Mouse (Mus musculus): ENCODE measurements at regions not wholly inside any gene's neighbourhood (a gene's known extent, or its start where the extent isn't known, plus 50 kb on each side); places are given as distances from the start of the nearest gene placed in this dataset.

DNA sequence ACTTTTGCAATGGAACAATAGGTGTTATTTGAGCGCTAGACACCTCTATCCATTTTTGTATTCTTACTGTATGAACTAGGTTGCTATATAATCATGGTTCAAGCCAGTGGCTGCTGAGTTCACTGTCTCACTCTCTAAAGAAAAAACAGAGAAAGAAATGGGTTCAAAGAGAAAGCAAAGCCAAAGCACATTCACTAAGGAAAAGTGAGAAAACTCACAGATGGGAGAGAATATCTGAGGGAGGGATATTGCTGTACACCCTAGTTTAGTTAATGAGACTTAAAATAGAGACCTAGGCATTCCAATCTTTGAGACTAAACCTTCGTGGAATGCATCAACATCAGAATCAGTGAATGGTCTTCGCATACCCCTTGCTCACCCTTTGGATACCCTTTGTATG is 371.0 kb downstream of the Fam198b start:
- ATAC-seq (replicated peaks; ENCODE audit: low FRiP score) = no peak
- Histone ChIP-seq H3K4me2 (ENCODE audit: low read depth, low read length, severe bottlenecking) (no peak overlapping the region), H3K27me3 (ENCODE audit: control insufficient read depth, insufficient read depth, low read length) (no peaks in the 10 kb centered on the region), H3K27ac (ENCODE audit: low read depth, low read length) (no peak overlapping the region), H3K9ac (ENCODE audit: low read length) (no peak overlapping the region), H3K4me3 (ENCODE audit: low read depth, low read length) (no peak overlapping the region), H3K36me3 (ENCODE audit: control insufficient read depth, insufficient read depth, low read length) (no peaks in the 10 kb centered on the region), H3K4me1 (replicated peaks; ENCODE audit: control insufficient read depth, insufficient read depth, low read length) (no peaks in the 10 kb centered on the region), H3K9me3 (ENCODE audit: control insufficient read depth, low read length) (no peaks in the 10 kb centered on the region)
- 85% methylated on average over 3 of the region's 3 CpGs for WGBS
- no peak for DNase-seq (ENCODE audit: low spot score)

DNA sequence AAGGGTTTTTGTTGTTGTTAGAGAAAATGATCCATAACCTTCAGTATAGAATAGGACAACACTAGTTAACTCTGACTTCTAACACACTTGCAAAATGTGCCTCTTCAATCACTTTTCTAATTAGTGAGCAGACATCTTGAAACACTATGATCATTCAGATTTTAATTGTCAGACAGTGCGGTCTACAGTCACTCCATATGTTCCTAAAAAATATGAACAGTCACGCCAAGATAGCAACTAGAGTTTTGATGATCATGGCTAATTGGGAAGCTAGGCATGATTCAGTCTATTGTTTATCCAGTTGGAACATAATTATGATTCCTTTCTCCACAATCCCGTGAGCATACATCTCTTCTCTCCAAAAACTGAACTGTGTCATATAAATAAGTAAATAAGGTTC is 372.1 kb downstream of the Fam198b start:
- no peaks in the 10 kb centered on the region for H3K9me3 ChIP-seq (ENCODE audit: control insufficient read depth, low read length)
- H3K4me3 ChIP-seq (ENCODE audit: low read depth, low read length) = no peak overlapping the region
- H3K4me2 ChIP-seq (ENCODE audit: low read depth, low read length, severe bottlenecking) = no peak overlapping the region
- H3K27ac ChIP-seq (ENCODE audit: low read depth, low read length) = no peak overlapping the region
- DNase-seq (ENCODE audit: low spot score) = no peak
- no peaks in the 10 kb centered on the region for H3K27me3 ChIP-seq (ENCODE audit: control insufficient read depth, insufficient read depth, low read length)
- H3K9ac ChIP-seq (ENCODE audit: low read length) = no peak overlapping the region
- H3K36me3 ChIP-seq (ENCODE audit: control insufficient read depth, insufficient read depth, low read length) = no peaks in the 10 kb centered on the region
- ATAC-seq (replicated peaks; ENCODE audit: low FRiP score) = no peak
- 87% methylated on average over 3 of the region's 3 CpGs for WGBS
- no peaks in the 10 kb centered on the region for H3K4me1 ChIP-seq (replicated peaks; ENCODE audit: control insufficient read depth, insufficient read depth, low read length)

DNA sequence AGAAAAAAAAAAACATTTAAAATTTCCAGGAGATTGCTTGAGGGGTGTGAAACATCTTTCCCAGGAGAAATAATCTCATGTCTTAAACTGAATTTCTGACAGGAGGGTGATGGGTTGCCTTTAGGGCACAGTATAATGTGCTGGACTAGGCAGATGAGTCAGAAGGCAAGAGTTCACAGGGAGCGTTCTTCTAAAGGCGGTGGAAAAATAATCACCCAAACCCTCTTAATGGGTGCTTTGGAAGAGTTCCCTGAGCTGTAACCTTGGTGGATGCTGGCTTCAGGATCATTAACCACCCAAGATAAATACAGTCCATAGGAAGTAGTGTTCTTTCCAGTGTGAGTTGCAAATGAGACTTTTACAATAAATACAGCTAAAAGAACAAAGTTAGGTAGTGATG is 378.8 kb downstream of the Fam198b start:
- no peak overlapping the region for H3K4me2 ChIP-seq (ENCODE audit: low read depth, low read length, severe bottlenecking)
- no peaks in the 10 kb centered on the region for H3K9me3 ChIP-seq (ENCODE audit: control insufficient read depth, low read length)
- DNase-seq (ENCODE audit: low spot score) = no peak
- no peak overlapping the region for H3K27ac ChIP-seq (ENCODE audit: low read depth, low read length)
- H3K36me3 ChIP-seq (ENCODE audit: control insufficient read depth, insufficient read depth, low read length) = no peaks in the 10 kb centered on the region
- no peak for ATAC-seq (replicated peaks; ENCODE audit: low FRiP score)
- WGBS = 75% methylated on average over 2 of the region's 2 CpGs
- H3K4me3 ChIP-seq (ENCODE audit: low read depth, low read length) = no peak overlapping the region
- no peak overlapping the region for H3K9ac ChIP-seq (ENCODE audit: low read length)
- H3K4me1 ChIP-seq (replicated peaks; ENCODE audit: control insufficient read depth, insufficient read depth, low read length) = no peaks in the 10 kb centered on the region
- no peaks in the 10 kb centered on the region for H3K27me3 ChIP-seq (ENCODE audit: control insufficient read depth, insufficient read depth, low read length)

DNA sequence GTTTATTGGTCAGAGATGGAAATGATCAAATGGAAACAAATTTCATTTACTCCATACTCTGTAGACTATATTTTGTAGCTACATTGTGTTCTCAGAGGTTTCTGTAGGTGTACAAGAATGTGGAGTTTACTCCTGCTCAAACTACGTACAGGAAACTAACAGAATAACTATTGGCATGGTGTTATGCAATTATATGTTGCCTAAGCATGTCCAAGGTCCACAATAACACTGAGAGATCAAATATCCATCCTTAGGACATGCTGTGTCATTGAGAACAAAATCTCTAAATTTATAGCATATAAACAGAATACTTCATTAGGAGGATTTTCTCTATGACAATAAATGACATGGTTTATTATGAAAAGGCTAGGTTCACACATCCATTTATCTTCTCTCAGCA is 400.3 kb downstream of the Fam198b start:
- Histone ChIP-seq H3K9ac (ENCODE audit: low read length) (no peak overlapping the region), H3K4me1 (replicated peaks; ENCODE audit: control insufficient read depth, insufficient read depth, low read length) (no peaks in the 10 kb centered on the region), H3K4me2 (ENCODE audit: low read depth, low read length, severe bottlenecking) (no peak overlapping the region), H3K4me3 (ENCODE audit: low read depth, low read length) (no peak overlapping the region), H3K9me3 (ENCODE audit: control insufficient read depth, low read length) (no peaks in the 10 kb centered on the region), H3K27ac (ENCODE audit: low read depth, low read length) (no peak overlapping the region), H3K36me3 (ENCODE audit: control insufficient read depth, insufficient read depth, low read length) (no peaks in the 10 kb centered on the region), H3K27me3 (ENCODE audit: control insufficient read depth, insufficient read depth, low read length) (no peaks in the 10 kb centered on the region)
- DNase-seq (ENCODE audit: low spot score) = no peak
- no peak for ATAC-seq (replicated peaks; ENCODE audit: low FRiP score)
- 88% methylated on average over 1 of the region's 1 CpGs for WGBS

DNA sequence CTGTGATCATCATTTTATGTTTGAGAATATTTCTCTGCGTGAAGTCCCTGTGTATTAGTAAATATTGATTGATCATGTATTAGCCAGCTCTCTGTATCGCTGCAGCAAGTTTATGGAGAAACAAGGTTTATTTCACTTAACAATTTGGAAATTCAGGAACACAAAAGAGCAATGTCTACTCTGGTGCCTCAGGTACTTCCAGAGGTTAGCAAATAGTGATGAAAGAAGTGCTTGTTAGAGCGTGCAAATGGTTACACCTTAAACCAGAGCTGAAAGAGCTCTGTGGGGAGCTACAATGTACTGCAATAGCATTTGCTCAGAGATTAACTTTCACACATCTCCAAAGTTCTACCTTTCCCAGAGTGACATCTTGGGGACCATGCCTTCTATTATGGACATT is 400.9 kb downstream of the Fam198b start:
- H3K27ac ChIP-seq (ENCODE audit: low read depth, low read length) = no peak overlapping the region
- H3K4me2 ChIP-seq (ENCODE audit: low read depth, low read length, severe bottlenecking) = no peak overlapping the region
- H3K36me3 ChIP-seq (ENCODE audit: control insufficient read depth, insufficient read depth, low read length) = no peaks in the 10 kb centered on the region
- no peak for ATAC-seq (replicated peaks; ENCODE audit: low FRiP score)
- no peak overlapping the region for H3K9ac ChIP-seq (ENCODE audit: low read length)
- no peaks in the 10 kb centered on the region for H3K4me1 ChIP-seq (replicated peaks; ENCODE audit: control insufficient read depth, insufficient read depth, low read length)
- DNase-seq (ENCODE audit: low spot score) = no peak
- no peaks in the 10 kb centered on the region for H3K27me3 ChIP-seq (ENCODE audit: control insufficient read depth, insufficient read depth, low read length)
- H3K9me3 ChIP-seq (ENCODE audit: control insufficient read depth, low read length) = no peaks in the 10 kb centered on the region
- no peak overlapping the region for H3K4me3 ChIP-seq (ENCODE audit: low read depth, low read length)
- 85% methylated on average over 3 of the region's 3 CpGs for WGBS

DNA sequence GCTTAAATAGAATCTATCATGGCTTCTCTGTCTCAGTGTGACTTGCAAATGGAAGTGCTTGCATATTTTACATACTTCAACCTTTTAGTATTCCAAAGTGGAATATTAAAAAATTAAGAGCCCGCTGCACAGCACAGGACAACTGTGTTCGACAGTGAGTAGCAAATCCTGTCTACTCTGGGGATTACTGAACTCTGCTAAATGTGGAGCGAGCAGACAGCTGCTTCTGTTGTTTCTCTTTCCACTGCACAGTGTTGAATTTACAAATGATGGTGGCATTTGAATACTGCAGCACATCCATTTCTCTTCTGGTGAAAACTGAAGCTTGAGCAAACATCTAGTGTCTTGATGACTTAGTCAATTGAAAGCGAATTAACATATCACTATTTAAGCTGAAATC is 409.2 kb downstream of the Fam198b start:
- H3K4me2 ChIP-seq (ENCODE audit: low read depth, low read length, severe bottlenecking) = no peak overlapping the region
- ATAC-seq (replicated peaks; ENCODE audit: low FRiP score) (no peak), DNase-seq (ENCODE audit: low spot score) (no peak)
- H3K4me1 ChIP-seq (replicated peaks; ENCODE audit: control insufficient read depth, insufficient read depth, low read length) = no peaks in the 10 kb centered on the region
- H3K4me3 ChIP-seq (ENCODE audit: low read depth, low read length) = no peak overlapping the region
- H3K9ac ChIP-seq (ENCODE audit: low read length) = no peak overlapping the region
- H3K27ac ChIP-seq (ENCODE audit: low read depth, low read length) = no peak overlapping the region
- H3K27me3 ChIP-seq (ENCODE audit: control insufficient read depth, insufficient read depth, low read length) = no peaks in the 10 kb centered on the region
- no peaks in the 10 kb centered on the region for H3K9me3 ChIP-seq (ENCODE audit: control insufficient read depth, low read length)
- WGBS = 91% methylated on average over 4 of the region's 4 CpGs
- no peaks in the 10 kb centered on the region for H3K36me3 ChIP-seq (ENCODE audit: control insufficient read depth, insufficient read depth, low read length)

DNA sequence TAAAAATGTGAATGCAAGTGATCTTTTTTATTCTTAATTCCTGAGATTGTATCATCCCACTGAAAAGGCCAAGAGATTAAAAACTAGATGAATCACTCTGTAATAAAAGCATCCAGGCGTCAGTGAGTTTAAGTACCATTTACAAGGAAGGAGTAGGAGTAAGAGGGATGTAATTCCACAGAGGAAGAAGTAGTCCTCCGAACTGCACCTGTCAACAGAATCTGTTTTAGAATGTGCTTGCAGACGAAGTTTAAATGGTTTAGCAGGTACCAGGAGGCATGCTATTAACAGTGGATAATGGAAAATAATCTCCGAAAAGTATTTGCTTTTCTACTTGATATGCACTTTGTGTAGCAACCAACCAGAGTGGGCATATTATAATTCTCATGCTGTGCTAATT is 423.3 kb downstream of the Fam198b start:
- Histone ChIP-seq H3K4me3 (ENCODE audit: low read depth, low read length) (no peak overlapping the region), H3K4me1 (replicated peaks; ENCODE audit: control insufficient read depth, insufficient read depth, low read length) (no peaks in the 10 kb centered on the region), H3K27me3 (ENCODE audit: control insufficient read depth, insufficient read depth, low read length) (no peaks in the 10 kb centered on the region), H3K9ac (ENCODE audit: low read length) (no peak overlapping the region), H3K36me3 (ENCODE audit: control insufficient read depth, insufficient read depth, low read length) (no peaks in the 10 kb centered on the region), H3K9me3 (ENCODE audit: control insufficient read depth, low read length) (no peaks in the 10 kb centered on the region), H3K27ac (ENCODE audit: low read depth, low read length) (no peak overlapping the region), H3K4me2 (ENCODE audit: low read depth, low read length, severe bottlenecking) (no peak overlapping the region)
- ATAC-seq (replicated peaks; ENCODE audit: low FRiP score) = no peak
- DNase-seq (ENCODE audit: low spot score) = no peak
- 80% methylated on average over 4 of the region's 4 CpGs for WGBS

DNA sequence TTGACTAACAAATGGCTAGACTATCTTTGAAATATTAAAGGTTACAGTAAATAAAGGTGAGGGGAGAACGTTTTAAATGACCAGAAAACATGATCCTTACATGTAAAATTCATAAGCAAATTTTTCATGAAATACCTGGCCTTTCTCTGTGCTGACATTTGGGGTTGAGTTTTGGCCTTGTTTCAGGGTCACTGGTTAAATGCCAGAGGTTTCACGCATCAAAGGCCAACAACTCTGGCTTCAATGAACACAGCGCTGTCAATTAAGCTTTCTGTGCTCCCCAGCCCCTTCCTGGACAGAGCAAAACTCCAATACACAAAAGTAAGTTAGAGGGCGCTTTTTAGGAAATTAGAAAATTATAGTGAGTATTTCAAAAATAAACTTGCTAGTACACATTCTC is 425.6 kb downstream of the Fam198b start:
- H3K4me2 ChIP-seq (ENCODE audit: low read depth, low read length, severe bottlenecking) = no peak overlapping the region
- WGBS = 61% methylated on average over 4 of the region's 4 CpGs
- H3K36me3 ChIP-seq (ENCODE audit: control insufficient read depth, insufficient read depth, low read length) = no peaks in the 10 kb centered on the region
- no peak overlapping the region for H3K27ac ChIP-seq (ENCODE audit: low read depth, low read length)
- H3K4me3 ChIP-seq (ENCODE audit: low read depth, low read length) = no peak overlapping the region
- no peaks in the 10 kb centered on the region for H3K9me3 ChIP-seq (ENCODE audit: control insufficient read depth, low read length)
- no peaks in the 10 kb centered on the region for H3K27me3 ChIP-seq (ENCODE audit: control insufficient read depth, insufficient read depth, low read length)
- no peak overlapping the region for H3K9ac ChIP-seq (ENCODE audit: low read length)
- DNase-seq (ENCODE audit: low spot score) = no peak
- ATAC-seq (replicated peaks; ENCODE audit: low FRiP score) = no peak
- H3K4me1 ChIP-seq (replicated peaks; ENCODE audit: control insufficient read depth, insufficient read depth, low read length) = no peaks in the 10 kb centered on the region

DNA sequence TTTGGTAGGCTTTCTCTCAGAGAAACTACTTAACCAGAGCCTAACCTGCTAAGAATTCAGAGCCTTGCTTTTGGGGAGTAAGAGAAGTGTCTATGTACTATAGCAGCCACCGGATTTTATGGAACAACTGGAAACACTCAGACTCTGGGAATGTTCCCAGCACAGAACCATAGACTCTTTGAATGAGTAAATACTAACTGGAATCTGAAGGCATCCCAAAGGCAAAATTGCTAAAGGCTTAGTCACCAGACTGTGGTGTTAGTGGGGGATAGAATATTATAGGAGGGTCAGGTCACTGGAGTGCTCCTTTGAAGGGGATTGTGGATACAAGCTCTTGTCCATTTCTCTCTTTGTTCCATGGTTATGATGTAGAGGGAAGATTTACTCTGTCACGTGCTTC is 427.4 kb downstream of the Fam198b start:
- H3K9ac ChIP-seq (ENCODE audit: low read length) = no peak overlapping the region
- no peak overlapping the region for H3K27ac ChIP-seq (ENCODE audit: low read depth, low read length)
- no peaks in the 10 kb centered on the region for H3K36me3 ChIP-seq (ENCODE audit: control insufficient read depth, insufficient read depth, low read length)
- 82% methylated on average over 2 of the region's 2 CpGs for WGBS
- DNase-seq (ENCODE audit: low spot score) (no peak), ATAC-seq (replicated peaks; ENCODE audit: low FRiP score) (no peak)
- no peak overlapping the region for H3K4me3 ChIP-seq (ENCODE audit: low read depth, low read length)
- H3K4me1 ChIP-seq (replicated peaks; ENCODE audit: control insufficient read depth, insufficient read depth, low read length) = no peaks in the 10 kb centered on the region
- no peaks in the 10 kb centered on the region for H3K9me3 ChIP-seq (ENCODE audit: control insufficient read depth, low read length)
- H3K27me3 ChIP-seq (ENCODE audit: control insufficient read depth, insufficient read depth, low read length) = no peaks in the 10 kb centered on the region
- no peak overlapping the region for H3K4me2 ChIP-seq (ENCODE audit: low read depth, low read length, severe bottlenecking)

Data from forebrain, embryonic 11.5 days (tissue).